Mouse (Mus musculus) ES-E14 (cell line): Measurements from ENCODE around the gene BC049762.

Source experiments
- CHD2 ChIP-seq: IDR thresholded peaks from 2 replicates; pipeline ENCODE4 v1.6.1; 2014; ENCODE audit warnings: mild to moderate bottlenecking, low read depth, low read length, inconsistent platforms
- HCFC1 ChIP-seq: IDR thresholded peaks from 2 replicates; pipeline ENCODE4 v1.6.1; 2012; ENCODE audit warnings: low read length, inconsistent platforms, borderline replicate concordance; ENCODE audit not compliant: insufficient read depth
- MAFK ChIP-seq: IDR thresholded peaks from 2 replicates; pipeline ENCODE4 v1.6.1; 2014; ENCODE audit warnings: mild to moderate bottlenecking, low read depth, low read length, inconsistent platforms; ENCODE audit not compliant: insufficient read depth
- ZNF384 ChIP-seq: IDR thresholded peaks from 2 replicates; pipeline ENCODE4 v1.6.1; 2012; ENCODE audit warnings: low read depth, low read length, inconsistent platforms

GRCm38 (mm10) chr11:51261680-51262219 lies 1.1 kb downstream of the BC049762 start, which contains the start of gene Clk4:
- TF ChIP-seq MAFK (no peak), ZNF384 (no peak), HCFC1 (no peak), CHD2 (no peak)
